Mouse (Mus musculus): ENCODE measurements around the gene Wnt5a.

DNA sequence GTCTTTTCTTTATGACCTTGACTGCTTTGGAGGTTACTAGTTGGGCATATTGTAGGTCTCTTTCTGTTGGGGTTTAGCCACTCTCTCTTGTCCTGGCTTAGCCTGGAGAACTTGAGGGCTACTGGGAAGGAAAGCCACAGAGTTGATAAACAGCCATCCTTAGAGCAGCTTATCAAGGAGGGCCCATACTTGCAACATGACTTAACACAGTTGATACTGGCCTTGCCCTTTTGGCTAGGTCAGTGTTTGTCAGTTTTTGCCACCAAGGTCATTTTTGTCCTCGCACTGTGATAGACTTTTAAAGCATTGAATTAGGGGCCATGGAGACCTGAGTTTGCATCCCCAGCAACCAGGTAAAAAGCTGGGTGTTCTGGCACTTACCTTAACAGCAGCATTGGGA lies 23.7 kb upstream of the Wnt5a start:
- TF ChIP-seq CTCF (IDR thresholded peaks at IDR 0.05; ENCODE audit: low read depth, low read length) (no peak), POLR2A (IDR thresholded peaks at IDR 0.05; ENCODE audit: insufficient read depth, low read length) (no peak)
